Mouse (Mus musculus) left cerebral cortex, postnatal 4 days (tissue): ENCODE results near the gene Ankar. TPM values are rescaled to one million over a fixed set of nuclear protein-coding genes. Genes with fewer than 3 reads are reported as not detected.

Experiments
- DNase-seq: peaks from one replicate; pipeline ENCODE4 v3.0.0-alpha.2; 2022
- intact Hi-C: fragments of 180-260 bp; cut with DNase I; formaldehyde crosslinking; loops from one replicate; pipeline ENCODE4 v1.15.1; 2025
- total RNA-seq, 2 experiments: library from RNA; stranded (reverse); gene quantifications; 2 replicates each; pipeline ENCODE4 v1.2.3; 2021

The Ankar gene
- total RNA-seq, 2 experiments from 2014 or later, result not detected

GRCm38 (mm10) chr1:72595686-72596085, 104.7 kb downstream of the Ankar start:
- intact Hi-C loops, result loop anchor here (10.0 kb wide), 1 partner anchor 281 kb away; no protein-coding TSS in a partner anchor
- no peak for DNase-seq

DNA sequence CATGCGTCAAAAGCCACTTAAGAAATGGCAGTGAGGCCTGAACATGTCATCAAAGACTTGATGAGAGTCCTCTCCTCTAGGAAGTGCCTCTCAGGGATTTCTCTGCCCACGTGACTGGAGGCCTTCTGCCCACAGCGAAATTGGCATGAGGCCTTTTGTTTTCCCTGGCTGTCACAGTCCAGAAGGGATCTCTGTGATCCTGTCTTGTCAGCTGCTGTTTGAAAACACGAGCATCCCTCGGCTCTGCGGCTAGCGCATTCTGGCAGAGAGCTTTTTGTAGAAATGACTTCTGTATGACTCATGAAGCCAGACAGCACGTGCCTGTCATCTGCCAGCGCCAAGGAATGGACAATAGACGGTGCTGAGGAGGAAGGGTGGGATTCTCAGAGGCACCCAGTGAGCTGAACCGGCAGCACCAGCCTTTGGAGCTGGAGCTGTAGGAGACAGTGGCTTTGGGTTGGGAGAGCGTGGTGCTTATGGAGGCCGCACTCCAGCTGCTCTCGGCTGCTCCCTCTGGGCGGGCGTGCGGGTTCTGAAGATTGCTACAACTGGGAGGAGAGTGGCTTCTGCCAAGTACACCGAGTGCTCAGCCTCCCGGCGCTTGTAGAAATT, 106.9 kb downstream of the Ankar start:
- DNase-seq, result peak; percentile 70
- intact Hi-C loops, result loop anchor here (10.0 kb wide), 1 partner anchor 279 kb away; no protein-coding TSS in a partner anchor

Other genes starting within 250 kb of the Ankar start
- 10 to 100 TPM; 64.8 to 68.3 TPM for gene March4, start 163.6 kb downstream of the Ankar start, total RNA-seq
- gene Smarcal1, start 117.3 kb downstream of the Ankar start, total RNA-seq, result 10 to 100 TPM; 46.8 to 50.9 TPM
- gene Rpl37a, start 10.7 kb upstream of the Ankar start, total RNA-seq, result 100 to 1,000 TPM; 775 to 782 TPM
- 100 to 1,000 TPM; 157 to 158 TPM for gene Igfbp2, start 123.9 kb upstream of the Ankar start, total RNA-seq
- 100 to 1,000 TPM; 114 to 119 TPM for gene Igfbp5, start 174.3 kb upstream of the Ankar start, total RNA-seq